Mouse (Mus musculus) layer of hippocampus, adult 18-20 months (tissue): Measurements from ENCODE around the gene Gm11237. TPM values are rescaled to one million over a fixed set of nuclear protein-coding genes. Genes with fewer than 3 reads are reported as not detected.
"Not testable (repeated sequence)": the region's sequence is repeated elsewhere in the genome, so short reads cannot be mapped to it uniquely, and the experiment has no call there.

Source experiments
- DNase-seq, 2 experiments: peaks; one replicate each; pipeline ENCODE4 v3.0.0; 2022; ENCODE audit warnings: low spot score in 2 of 2
- long read RNA-seq: library from polyadenylated mRNA; stranded (forward); transcript quantifications from one replicate; pipeline ENCODE4 v2.0.0, GENCODE M21; 2021
- total RNA-seq, 2 experiments: library from RNA; stranded (reverse); gene quantifications; 2 replicates each; pipeline ENCODE4 v1.2.3; 2021

The Gm11237 gene
- not detected for total RNA-seq
- long read RNA-seq: 0 reads

GRCm38 (mm10) chr4:73622684-73623083 is at the start of gene Gm11237:
TSS of gene Gm11237 (plus strand) at chr4:73622984.
- DNase-seq: not testable (repeated sequence)

- DNase-seq: peak in 1 of 2 experiments; percentile 52
Observed at GRCm38 (mm10) chr4:73599248-73599647, 23.5 kb upstream of the Gm11237 start.

DNA sequence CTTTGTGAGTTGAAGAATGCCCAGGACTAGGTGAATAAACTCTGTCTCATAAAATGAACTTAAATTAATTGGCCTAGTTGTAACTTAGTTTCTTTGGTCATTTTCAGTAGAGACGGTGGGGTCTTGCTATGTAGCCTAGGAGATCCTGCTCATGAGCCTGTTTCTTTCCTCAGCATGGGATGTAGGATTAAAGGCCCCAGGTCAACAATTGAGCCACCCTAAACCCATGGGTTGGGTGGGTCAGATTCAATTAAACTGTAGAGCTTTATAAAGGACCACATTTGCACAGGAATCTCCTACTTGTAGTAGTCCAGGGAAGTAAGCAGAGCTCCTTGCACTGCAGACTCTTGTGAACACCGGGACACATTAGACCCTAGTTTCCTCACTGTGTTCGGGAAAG is 15.2 kb upstream of the Gm11237 start, which contains the start of gene Gm11238:
Gm11238 (plus strand) TSS at position 301 of the 400 bp plus-strand sequence.
- DNase-seq: not testable (repeated sequence)

GRCm38 (mm10) chr4:73637821-73638220 is 15.0 kb downstream of the Gm11237 start, which contains the start of gene Gm11236:
TSS of gene Gm11236 (plus strand) at chr4:73638121.
- DNase-seq: not testable (repeated sequence)

DNA sequence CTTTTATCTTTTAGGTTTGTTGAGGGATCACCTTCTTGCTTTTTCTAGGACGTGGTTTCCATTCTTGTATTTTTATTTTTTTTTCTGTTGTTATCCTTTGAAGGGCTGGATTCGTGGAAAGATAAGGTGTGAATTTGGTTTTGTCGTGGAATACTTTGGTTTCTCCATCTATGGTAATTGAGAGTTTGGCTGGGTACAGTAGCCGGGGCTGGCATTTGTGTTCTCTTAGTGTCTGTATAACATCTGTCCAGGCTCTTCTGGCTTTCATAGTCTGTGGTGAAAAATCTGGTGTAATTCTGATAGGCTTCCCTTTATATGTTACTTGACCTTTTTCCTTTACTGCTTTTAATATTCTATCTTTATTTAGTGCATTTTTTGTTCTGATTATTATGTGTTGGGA is 39.1 kb downstream of the Gm11237 start:
- DNase-seq: not testable (repeated sequence)

DNA sequence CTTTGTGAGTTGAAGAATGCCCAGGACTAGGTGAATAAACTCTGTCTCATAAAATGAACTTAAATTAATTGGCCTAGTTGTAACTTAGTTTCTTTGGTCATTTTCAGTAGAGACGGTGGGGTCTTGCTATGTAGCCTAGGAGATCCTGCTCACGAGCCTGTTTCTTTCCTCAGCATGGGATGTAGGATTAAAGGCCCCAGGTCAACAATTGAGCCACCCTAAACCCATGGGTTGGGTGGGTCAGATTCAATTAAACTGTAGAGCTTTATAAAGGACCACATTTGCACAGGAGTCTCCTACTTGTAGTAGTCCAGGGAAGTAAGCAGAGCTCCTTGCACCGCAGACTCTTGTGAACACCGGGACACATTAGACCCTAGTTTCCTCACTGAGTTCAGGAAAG is 45.3 kb downstream of the Gm11237 start, which contains the start of gene Gm11239:
Gm11239 (plus strand) TSS at position 301 of the 400 bp plus-strand sequence.
- DNase-seq: not testable (repeated sequence)

Other genes with a start within 250 kb of the Gm11237 start
- not detected for gene Gm11487, start 217.9 kb upstream of the Gm11237 start, total RNA-seq
- not detected for gene Gm11238, start 15.1 kb upstream of the Gm11237 start, total RNA-seq
- gene Gm11236, start 15.1 kb downstream of the Gm11237 start, total RNA-seq: not detected
- gene Gm11239, start 45.4 kb downstream of the Gm11237 start, total RNA-seq: not detected
- gene Gm428, start 60.5 kb downstream of the Gm11237 start, total RNA-seq: not detected
- not detected for gene Rasef, start 168.0 kb downstream of the Gm11237 start, total RNA-seq